Mouse (Mus musculus) heart, adult 2 months (tissue): ENCODE measurements around the gene Cdc42ep2.

Experiments used
- CTCF ChIP-seq: fragments of 200-600 bp; IDR thresholded peaks from 2 replicates; pipeline ENCODE4 v1.8.1; 2022; ENCODE audit warnings: antibody characterized with exemption, mild to moderate bottlenecking, moderate library complexity
- POLR2A ChIP-seq: fragments of 200-500 bp; IDR thresholded peaks from 2 replicates; pipeline ENCODE4 v1.6.1; 2011; ENCODE audit warnings: mild to moderate bottlenecking, low read depth, low read length, control low read depth; ENCODE audit not compliant: insufficient read depth

GRCm38 (mm10) chr19:5967664-5968063, 43.0 kb upstream of the Cdc42ep2 start:
- TF ChIP-seq CTCF: no peak
- TF ChIP-seq POLR2A: no peak
